ENCODE assay signal across 8 mouse cellular contexts in the genomic region with DNA sequence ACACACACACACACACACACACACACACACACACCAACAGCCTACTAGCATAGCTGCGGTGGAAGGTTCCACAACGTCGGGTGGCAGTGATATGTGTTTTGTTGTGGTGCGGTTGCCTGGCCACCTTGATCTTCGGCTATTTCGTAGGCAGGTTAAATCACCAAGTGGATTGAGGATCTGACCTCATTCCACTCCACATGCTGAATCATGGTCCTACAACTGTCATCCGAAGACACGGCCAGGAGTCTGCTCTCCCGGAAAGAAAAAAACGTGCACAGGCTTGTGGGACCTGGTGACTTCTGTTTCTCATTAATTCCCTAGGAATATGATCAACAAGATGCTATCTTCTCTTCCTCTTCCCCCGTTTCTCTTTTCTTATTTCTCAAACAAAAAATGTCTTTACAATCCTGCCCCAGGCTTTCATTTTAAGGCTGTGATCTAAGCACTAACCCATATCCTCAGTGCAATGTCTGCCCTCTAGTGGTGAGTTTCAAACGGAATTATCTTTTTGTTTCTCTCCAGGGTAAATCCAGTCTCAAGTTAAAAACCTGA. TPM values are rescaled to one million over a fixed set of nuclear protein-coding genes. Genes with fewer than 3 reads are reported as not detected.
A peak's percentile ranks its signal among the peaks of the same experiment; 100 is the strongest.
DNase-seq lines count a peak whose midpoint lies in the region; ATAC-seq and TF ChIP-seq lines count a peak whose summit lies in the region.

No protein-coding gene starts in this region.

- TF ChIP-seq POLR2A in lung, adult 2 months (IDR thresholded peaks at IDR 0.05; ENCODE audit: borderline replicate concordance, extremely low read depth, low read depth, low read length), result no peak

- no peaks in the 10 kb centered on the region for H3K27me3 ChIP-seq in forebrain, embryonic 11.5 days (ENCODE audit: control insufficient read depth, insufficient read depth, low read length)
- no peaks in the 10 kb centered on the region for H3K27me3 ChIP-seq in forebrain, embryonic 10.5 days (ENCODE audit: poor library complexity, severe bottlenecking)
- no peaks in the 10 kb centered on the region for H3K27me3 ChIP-seq in embryonic facial prominence, embryonic 10.5 days (replicated peaks; ENCODE audit: low read depth, poor library complexity, severe bottlenecking)
- no peaks in the 10 kb centered on the region for H3K27me3 ChIP-seq in heart, embryonic 13.5 days (replicated peaks)

- TF ChIP-seq CTCF in lung, adult 2 months (IDR thresholded peaks at IDR 0.05; ENCODE audit: insufficient read depth, low read length), result no peak; the same call in 1 of the 2 replicates

- WGBS in forebrain, embryonic 11.5 days, result 71% methylated on average over 12 of the region's 12 CpGs
- WGBS in forebrain, embryonic 10.5 days, result 71% methylated on average over 12 of the region's 12 CpGs
- WGBS in embryonic facial prominence, embryonic 10.5 days, result 67% methylated on average over 12 of the region's 12 CpGs
- WGBS in heart, embryonic 13.5 days, result 50% methylated on average over 12 of the region's 12 CpGs
- 30% methylated on average over 12 of the region's 12 CpGs for WGBS in lung, adult 2 months

- H3K4me1 ChIP-seq in forebrain, embryonic 11.5 days (replicated peaks; ENCODE audit: control insufficient read depth, insufficient read depth, low read length), result no peaks in the 10 kb centered on the region
- H3K4me1 ChIP-seq in forebrain, embryonic 10.5 days, result peaks cover 13% of the 10 kb centered on the region
- peaks cover 14% of the 10 kb centered on the region for H3K4me1 ChIP-seq in embryonic facial prominence, embryonic 10.5 days
- H3K4me1 ChIP-seq in heart, embryonic 13.5 days, result peaks cover 23% of the 10 kb centered on the region
- no peaks in the 10 kb centered on the region; the same call in 1 of the 2 replicates for H3K4me1 ChIP-seq in lung, adult 2 months (ENCODE audit: control insufficient read depth, insufficient read depth, low read length)

- no peaks in the 10 kb centered on the region for H3K36me3 ChIP-seq in forebrain, embryonic 11.5 days (ENCODE audit: control insufficient read depth, insufficient read depth, low read length)
- H3K36me3 ChIP-seq in forebrain, embryonic 10.5 days (replicated peaks), result no peaks in the 10 kb centered on the region
- no peaks in the 10 kb centered on the region for H3K36me3 ChIP-seq in embryonic facial prominence, embryonic 10.5 days (replicated peaks)
- no peaks in the 10 kb centered on the region for H3K36me3 ChIP-seq in heart, embryonic 13.5 days

- no peak overlapping the region for H3K9ac ChIP-seq in forebrain, embryonic 11.5 days (ENCODE audit: low read length)
- H3K9ac ChIP-seq in heart, embryonic 13.5 days, result peak overlapping the region; percentile 42; the same call in 1 of the 2 replicates

- H3K27ac ChIP-seq in forebrain, embryonic 11.5 days (ENCODE audit: low read depth, low read length), result no peak overlapping the region
- H3K27ac ChIP-seq in forebrain, embryonic 10.5 days, result no peak overlapping the region
- no peak overlapping the region for H3K27ac ChIP-seq in embryonic facial prominence, embryonic 10.5 days (replicated peaks)
- H3K27ac ChIP-seq in heart, embryonic 13.5 days (replicated peaks), result no peak overlapping the region

- no peaks in the 10 kb centered on the region for H3K9me3 ChIP-seq in forebrain, embryonic 11.5 days (ENCODE audit: control insufficient read depth, low read length)
- H3K9me3 ChIP-seq in forebrain, embryonic 10.5 days, result no peaks in the 10 kb centered on the region
- H3K9me3 ChIP-seq in embryonic facial prominence, embryonic 10.5 days, result no peaks in the 10 kb centered on the region
- no peaks in the 10 kb centered on the region for H3K9me3 ChIP-seq in heart, embryonic 13.5 days

- no peak for DNase-seq in forebrain, embryonic 11.5 days (ENCODE audit: low spot score)
- no peak for DNase-seq in forebrain, embryonic 10.5 days (ENCODE audit: extremely low spot score, low spot score)
- DNase-seq in adipocyte (ENCODE audit: low spot score), result peak; percentile 88
- DNase-seq in embryonic facial prominence, embryonic 10.5 days (ENCODE audit: low spot score), result peak; percentile 16
- peak; percentile 15 for DNase-seq in kidney, postnatal 10 days
- no peak for DNase-seq in lung, adult 2 months
- DNase-seq in retina, adult 2 months (ENCODE audit: low read depth, low spot score), result peak; percentile 59

- ATAC-seq in forebrain, embryonic 11.5 days (replicated peaks; ENCODE audit: low FRiP score), result peak; percentile 79
- ATAC-seq in heart, embryonic 13.5 days (ENCODE audit: extremely low read depth, insufficient number of reproducible peaks, low FRiP score, low TSS enrichment), result no peak

- H3K4me2 ChIP-seq in forebrain, embryonic 11.5 days (ENCODE audit: low read depth, low read length, severe bottlenecking), result no peak overlapping the region
- H3K4me2 ChIP-seq in heart, embryonic 13.5 days, result peak overlapping the region; percentile 62

- no peak overlapping the region for H3K4me3 ChIP-seq in forebrain, embryonic 11.5 days (ENCODE audit: low read depth, low read length)
- no peak overlapping the region for H3K4me3 ChIP-seq in forebrain, embryonic 10.5 days
- H3K4me3 ChIP-seq in embryonic facial prominence, embryonic 10.5 days, result no peak overlapping the region
- peak overlapping the region; percentile 41 for H3K4me3 ChIP-seq in heart, embryonic 13.5 days
- H3K4me3 ChIP-seq in lung, adult 2 months (replicated peaks; ENCODE audit: extremely low read depth, low read depth, low read length), result peak overlapping the region; percentile 56

RNA-seq across cellular contexts. Expression of a gene that starts 43.6 kb away (rescaled TPM):
- polyA plus RNA-seq in forebrain, embryonic 11.5 days (2014; fragmentation: Nextera tagmentation; extraction: Ambion mirVana), result 0.47 and 0.91 TPM in 2 replicates
- 0.09 and 0.20 TPM in 2 replicates for polyA plus RNA-seq in forebrain, embryonic 10.5 days (2016; fragmentation: Nextera tagmentation; extraction: Ambion mirVana)
- 0.10 and 0.14 TPM in 2 replicates for polyA plus RNA-seq in embryonic facial prominence, embryonic 10.5 days (2016; fragmentation: Nextera tagmentation; extraction: Ambion mirVana)
- 0.13 and 0.21 TPM in 2 replicates for polyA plus RNA-seq in heart, embryonic 13.5 days (2015; fragmentation: Nextera tagmentation; extraction: Ambion mirVana)
- polyA plus RNA-seq in lung, adult 2 months (2012; rRNA removed), result 6.4 and 8.1 TPM in 2 replicates

Comparison
In these comparisons a context has a peak if more than half of its experiments do, and no peak if none do; other contexts are left out.
1. DNase-seq: peak in adipocyte (single experiment), embryonic facial prominence, embryonic 10.5 days (single experiment), kidney, postnatal 10 days (single experiment) and retina, adult 2 months (single experiment); none in forebrain, embryonic 11.5 days (single experiment), forebrain, embryonic 10.5 days (single experiment) and lung, adult 2 months (single experiment).
2. H3K4me3 ChIP-seq: peak in heart, embryonic 13.5 days (single experiment) and lung, adult 2 months (single experiment); none in forebrain, embryonic 11.5 days (single experiment), forebrain, embryonic 10.5 days (single experiment) and embryonic facial prominence, embryonic 10.5 days (single experiment).